In the genomic region with DNA sequence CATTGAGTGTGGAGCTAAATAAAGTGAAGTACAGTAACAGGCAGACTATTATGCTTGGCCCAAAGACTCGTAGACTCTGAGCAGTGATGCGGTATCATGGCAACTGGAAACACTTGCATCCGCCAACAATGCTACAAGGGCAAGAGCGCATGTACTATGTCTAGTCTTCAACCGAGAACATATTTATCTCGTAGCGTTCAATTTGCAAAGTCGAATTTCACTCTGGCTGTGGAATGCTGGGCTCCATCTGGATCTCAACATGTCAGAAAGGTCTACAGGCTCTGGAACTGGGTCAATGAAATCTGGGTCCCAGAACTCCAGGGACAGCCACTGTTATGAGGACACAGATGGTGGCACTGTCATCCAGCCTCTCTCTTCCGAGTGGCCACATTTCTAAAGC, we compare ENCODE assay signal across 9 mouse cellular contexts.
DNase-seq lines count a peak whose midpoint lies in the region; ATAC-seq and TF ChIP-seq lines count a peak whose summit lies in the region.
"Had no signal": no experiment of that assay in that cellular context is flagged by ENCODE, and none has a peak within 500 bp of the region (broad histone marks: within the 10 kb centered on the region; RNA-seq: fewer than 3 reads in every experiment).

No protein-coding gene starts in this region.

- TF ChIP-seq POLR2A in brain, embryonic 14.5 days (IDR thresholded peaks at IDR 0.05; ENCODE audit: borderline replicate concordance, extremely low read depth, insufficient read depth, insufficient read length, poor library complexity, severe bottlenecking): no peak

- intact Hi-C loops in left cerebral cortex, postnatal 14 days (cut with DNase I): no loop called here

- no peak for TF ChIP-seq CTCF in brain, embryonic 14.5 days (IDR thresholded peaks at IDR 0.05; ENCODE audit: borderline replicate concordance, extremely low read depth, insufficient read depth, insufficient read length)

- ATAC-seq in frontal cortex, adult (ENCODE audit: low TSS enrichment): peak; percentile 72
- no peak for ATAC-seq in erythroblast, adult 5-6 weeks (replicated peaks; ENCODE audit: low FRiP score, poor library complexity, severe bottlenecking)

- no peak for DNase-seq in frontal cortex, postnatal 14 days (ENCODE audit: low spot score in 2 of 2)
- DNase-seq in left cerebral cortex, postnatal 14 days (ENCODE audit: low spot score in 2 of 2): peak; percentile 17 to 44
- no peak for DNase-seq in left cerebral cortex, adult 9 months (ENCODE audit: low spot score in 2 of 2)
- peak; percentile 67 for DNase-seq in brain, embryonic 14.5 days (ENCODE audit: low read depth)
- peak; percentile 10 to 16 for DNase-seq in cerebellum, postnatal 36 days
- no peak for DNase-seq in thymus, postnatal 14 days
- DNase-seq: adrenal gland, postnatal 10 days had no signal

Comparison
In these comparisons a context has a peak if more than half of its experiments do, and no peak if none do; other contexts are left out.
1. DNase-seq: peak in left cerebral cortex, postnatal 14 days (2 of 2), brain, embryonic 14.5 days (single experiment) and cerebellum, postnatal 36 days (2 of 2); none in frontal cortex, postnatal 14 days (0 of 2), left cerebral cortex, adult 9 months (0 of 2) and thymus, postnatal 14 days (single experiment).